Mouse (Mus musculus): Measurements from ENCODE around the gene Cds1. TPM values are rescaled to one million over a fixed set of nuclear protein-coding genes. Genes with fewer than 3 reads are reported as not detected.

The Cds1 gene
- total RNA-seq, 2 experiments from 2014 or later, result 3.7 to 9.5 TPM

GRCm38 (mm10) chr5:101775262-101775661 lies 10.3 kb downstream of the Cds1 start:
- DNase-seq (ENCODE audit: low spot score), result no peak

- no peak for DNase-seq (ENCODE audit: low spot score)
These were observed 11.6 kb downstream of the Cds1 start for GRCm38 (mm10) chr5:101776528-101776927.

- no peak for DNase-seq (ENCODE audit: low spot score)
These were observed 14.5 kb downstream of the Cds1 start for GRCm38 (mm10) chr5:101779376-101779863.

GRCm38 (mm10) chr5:101780918-101781317 lies 16.0 kb downstream of the Cds1 start:
- no peak for DNase-seq (ENCODE audit: low spot score)

- no peak for DNase-seq (ENCODE audit: low spot score)
These were observed 19.4 kb downstream of the Cds1 start for GRCm38 (mm10) chr5:101784328-101784727.

- no peak for DNase-seq (ENCODE audit: low spot score)
These were observed 19.9 kb downstream of the Cds1 start for GRCm38 (mm10) chr5:101784787-101785186.

GRCm38 (mm10) chr5:101785921-101786614 lies 21.1 kb downstream of the Cds1 start:
- no peak for DNase-seq (ENCODE audit: low spot score)

GRCm38 (mm10) chr5:101789770-101790169 lies 24.8 kb downstream of the Cds1 start:
- DNase-seq (ENCODE audit: low spot score), result no peak

- DNase-seq (ENCODE audit: low spot score), result no peak
These were observed 25.6 kb downstream of the Cds1 start for GRCm38 (mm10) chr5:101790560-101790959.

GRCm38 (mm10) chr5:101792665-101793064 lies 27.7 kb downstream of the Cds1 start:
- DNase-seq (ENCODE audit: low spot score), result no peak

GRCm38 (mm10) chr5:101801891-101802290 lies 37.0 kb downstream of the Cds1 start:
- no peak for DNase-seq (ENCODE audit: low spot score)

- no peak for DNase-seq (ENCODE audit: low spot score)
These were observed 37.6 kb downstream of the Cds1 start for GRCm38 (mm10) chr5:101802358-101803022.

GRCm38 (mm10) chr5:101811296-101812169 lies 46.6 kb downstream of the Cds1 start:
- peak; percentile 16 for DNase-seq (ENCODE audit: low spot score)

- no peak for DNase-seq (ENCODE audit: low spot score)
These were observed 51.9 kb downstream of the Cds1 start for GRCm38 (mm10) chr5:101816822-101817221.

- DNase-seq (ENCODE audit: low spot score), result no peak
These were observed 54.3 kb downstream of the Cds1 start for GRCm38 (mm10) chr5:101819216-101819615.

GRCm38 (mm10) chr5:101819844-101820243 lies 54.9 kb downstream of the Cds1 start:
- peak; percentile 20 for DNase-seq (ENCODE audit: low spot score)

GRCm38 (mm10) chr5:101821052-101821451 lies 56.1 kb downstream of the Cds1 start:
- DNase-seq (ENCODE audit: low spot score), result no peak

GRCm38 (mm10) chr5:101821491-101822310 lies 56.8 kb downstream of the Cds1 start:
- no peak for DNase-seq (ENCODE audit: low spot score)

GRCm38 (mm10) chr5:101822311-101822670 lies 57.4 kb downstream of the Cds1 start:
- DNase-seq (ENCODE audit: low spot score), result no peak

- no peak for DNase-seq (ENCODE audit: low spot score)
These were observed 60.4 kb downstream of the Cds1 start for GRCm38 (mm10) chr5:101825111-101825911.

Measured in gastrocnemius, adult 18-20 months (tissue).